Mouse (Mus musculus) mouse trophoblast stem cell (cell line): ENCODE results near the gene Ttc7.

Experiments
- in situ Hi-C, 2 experiments: fragments of 300-500 bp; cut with MseI, MboI; formaldehyde crosslinking; loops; 2 replicates in 1 of 2; 3 replicates in 1 of 2; pipeline ENCODE4 v1.15.1; 2025

Gene Ttc7

GRCm38 (mm10) chr17:87364108-87364507 lies 81.4 kb downstream of the Ttc7 start:
- in situ Hi-C loops = no loop called here

- in situ Hi-C loops = no loop called here
These were observed 82.6 kb downstream of the Ttc7 start for GRCm38 (mm10) chr17:87365268-87365667.

- in situ Hi-C loops = no loop called here
These were observed 83.8 kb downstream of the Ttc7 start for GRCm38 (mm10) chr17:87366520-87366919.

GRCm38 (mm10) chr17:87367228-87367627 lies 84.5 kb downstream of the Ttc7 start:
- in situ Hi-C loops = no loop called here

- in situ Hi-C loops = no loop called here
These were observed 85.0 kb downstream of the Ttc7 start for GRCm38 (mm10) chr17:87367640-87368039.

GRCm38 (mm10) chr17:87368481-87368880 lies 85.8 kb downstream of the Ttc7 start:
- in situ Hi-C loops = no loop called here

GRCm38 (mm10) chr17:87369270-87369759 lies 86.6 kb downstream of the Ttc7 start:
- in situ Hi-C loops = no loop called here

GRCm38 (mm10) chr17:87372189-87372588 lies 89.5 kb downstream of the Ttc7 start:
- in situ Hi-C loops = no loop called here

GRCm38 (mm10) chr17:87373327-87373726 lies 90.6 kb downstream of the Ttc7 start:
- in situ Hi-C loops = no loop called here

GRCm38 (mm10) chr17:87375941-87376511 lies 93.3 kb downstream of the Ttc7 start:
- in situ Hi-C loops = no loop called here

- in situ Hi-C loops = no loop called here
These were observed 94.3 kb downstream of the Ttc7 start for GRCm38 (mm10) chr17:87376831-87377471.

- in situ Hi-C loops = no loop called here
These were observed 94.8 kb downstream of the Ttc7 start for GRCm38 (mm10) chr17:87377536-87377935.

- in situ Hi-C loops = no loop called here
These were observed 95.9 kb downstream of the Ttc7 start for GRCm38 (mm10) chr17:87378354-87379159.

- in situ Hi-C loops = no loop called here
These were observed 96.5 kb downstream of the Ttc7 start for GRCm38 (mm10) chr17:87379160-87379624.

- in situ Hi-C loops = no loop called here
These were observed 97.1 kb downstream of the Ttc7 start for GRCm38 (mm10) chr17:87379821-87380220.

- in situ Hi-C loops = no loop called here
These were observed 98.0 kb downstream of the Ttc7 start for GRCm38 (mm10) chr17:87380681-87381080.

GRCm38 (mm10) chr17:87385835-87386234 lies 103.1 kb downstream of the Ttc7 start:
- in situ Hi-C loops = no loop called here

- in situ Hi-C loops = no loop called here
These were observed 104.4 kb downstream of the Ttc7 start for GRCm38 (mm10) chr17:87387068-87387467.

GRCm38 (mm10) chr17:87391242-87391641 lies 108.6 kb downstream of the Ttc7 start:
- in situ Hi-C loops = no loop called here

GRCm38 (mm10) chr17:87397088-87397487 lies 114.4 kb downstream of the Ttc7 start:
- in situ Hi-C loops = no loop called here

GRCm38 (mm10) chr17:87402444-87402843 lies 119.8 kb downstream of the Ttc7 start:
- in situ Hi-C loops = no loop called here

GRCm38 (mm10) chr17:87403462-87403861 lies 120.8 kb downstream of the Ttc7 start:
- in situ Hi-C loops = no loop called here
